Mouse (Mus musculus) heart, adult 10 weeks (tissue): ENCODE data around the gene Pcdh17. TPM values are rescaled to one million over a fixed set of nuclear protein-coding genes. Genes with fewer than 3 reads are reported as not detected.

Experiments used
- polyA plus RNA-seq: library from polyadenylated mRNA; stranded (reverse); fragments of 350-450 nt; fragmentation: Illumina TruSeq; extraction: RNeasy Lipid Tissue Mini Kit (QIAGEN cat#74804); gene quantifications from one replicate; pipeline ENCODE4 v1.2.3, GENCODE M21; 2014; ENCODE audit warnings: low read depth, low replicate concordance

The Pcdh17 gene
- 1.4 TPM for polyA plus RNA-seq

DNA sequence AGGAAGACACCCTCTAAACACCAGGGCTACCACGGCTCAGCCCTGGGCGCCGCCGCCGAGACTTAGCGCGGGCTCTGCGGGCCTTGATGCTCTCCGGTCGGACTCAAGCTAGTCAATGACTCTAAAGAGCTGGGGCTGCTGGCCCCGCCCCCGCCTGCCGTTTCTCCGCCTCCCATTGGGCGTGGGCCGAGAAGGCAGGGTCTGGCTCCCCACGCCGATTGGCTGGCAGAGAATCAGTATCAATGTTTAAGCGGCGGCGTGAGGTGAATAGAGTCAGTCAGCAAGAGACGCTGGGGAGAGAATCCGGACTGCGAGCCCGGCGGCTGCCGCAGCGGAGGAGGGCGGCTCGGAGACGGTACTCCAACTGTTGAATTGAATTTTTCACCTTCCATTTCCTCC lies at the start of gene Pcdh17:
TSS of gene Pcdh17 (plus strand) at position 276 of the 399 bp plus-strand sequence.

